Mouse (Mus musculus) olfactory bulb, adult 2 months (tissue): ENCODE measurements around the gene Aak1.

ENCODE experiments used
- CTCF ChIP-seq: fragments of 200-500 bp; IDR thresholded peaks from 2 replicates; pipeline ENCODE4 v1.5.1; 2012; ENCODE audit warnings: low read depth, mild to moderate bottlenecking, low read length, moderate library complexity; ENCODE audit not compliant: insufficient read depth
- POLR2A ChIP-seq: fragments of 200-500 bp; IDR thresholded peaks from 2 replicates; pipeline ENCODE4 v1.6.1; 2012; ENCODE audit warnings: mild to moderate bottlenecking, low read depth, low read length, moderate library complexity; ENCODE audit not compliant: insufficient read depth

- TF ChIP-seq CTCF (no peak), POLR2A (no peak)
Observed at GRCm38 (mm10) chr6:86849692-86850445, 552 bp downstream of the Aak1 start.
